Mouse (Mus musculus) small intestine, adult 2 months (tissue): Measurements from ENCODE around the gene Lrrc49.

ENCODE experiments used
- CTCF ChIP-seq: fragments of 200-500 bp; IDR thresholded peaks from 2 replicates; pipeline ENCODE4 v1.5.1; 2012; ENCODE audit warnings: low read depth, mild to moderate bottlenecking, control low read depth, inconsistent platforms, low read length, moderate library complexity, mixed read lengths; ENCODE audit not compliant: insufficient replicate concordance, insufficient read length; ENCODE audit errors: extremely low read depth
- POLR2A ChIP-seq: fragments of 200-500 bp; IDR thresholded peaks from 2 replicates; pipeline ENCODE4 v1.6.1; 2012; ENCODE audit warnings: low read depth, mild to moderate bottlenecking, control low read depth, inconsistent platforms, low read length, moderate library complexity

DNA sequence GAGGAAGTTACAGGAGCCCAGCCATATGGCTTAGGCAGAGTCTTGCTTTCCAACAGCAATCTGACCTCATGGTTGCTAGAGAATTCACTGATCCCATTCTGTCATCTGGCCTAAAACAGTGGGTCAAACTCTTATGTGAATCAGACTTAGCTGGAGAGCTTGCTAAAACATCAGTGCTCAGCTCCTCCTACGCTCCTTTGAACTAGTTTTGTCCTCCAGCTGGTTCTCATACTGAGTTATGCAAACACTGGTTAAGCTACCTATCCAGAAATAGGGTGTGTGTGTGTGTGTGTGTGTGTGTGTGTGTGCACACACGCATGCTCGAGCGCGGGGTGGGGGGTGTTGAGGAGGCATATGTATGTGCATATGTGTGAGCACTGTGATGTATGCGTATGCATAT lies 15.4 kb downstream of the Lrrc49 start:
- TF ChIP-seq CTCF: no peak
- TF ChIP-seq POLR2A: no peak
